ENCODE assay signal across 7 mouse cellular contexts in genomic region chr5:142813722-142814111, GRCm38 (mm10). TPM values are rescaled to one million over a fixed set of nuclear protein-coding genes. Genes with fewer than 3 reads are reported as not detected.
DNase-seq lines count a peak whose midpoint lies in the region; ATAC-seq and TF ChIP-seq lines count a peak whose summit lies in the region.

No protein-coding gene starts in this region.

- H3K9me3 ChIP-seq in neural tube, embryonic 11.5 days (ENCODE audit: control insufficient read depth, low read length), result no peaks in the 10 kb centered on the region

- H3K27ac ChIP-seq in neural tube, embryonic 11.5 days (ENCODE audit: low read depth, low read length), result peak overlapping the region; percentile 100
- H3K27ac ChIP-seq in cerebellum, adult 2 months (ENCODE audit: insufficient read depth, low read length), result peak overlapping the region; percentile 15; the same call in 1 of the 2 replicates

- DNase-seq in neural tube, embryonic 11.5 days (ENCODE audit: low spot score), result peak; percentile 80
- DNase-seq in neural tube, embryonic 10.5 days (ENCODE audit: extremely low spot score, low spot score), result no peak
- DNase-seq in cerebellum, adult 2 months, result peak in 1 of 2 experiments; percentile 37
- DNase-seq in forelimb bud, embryonic 11.5 days (ENCODE audit: low read depth, low spot score), result peak; percentile 59
- DNase-seq in kidney, postnatal 25 days, result peak; percentile 40 to 50
- no peak for DNase-seq in thymus, postnatal 10 days (ENCODE audit: low spot score in 2 of 2)

- under 1% methylated on average over 23 of the region's 23 CpGs for WGBS in neural tube, embryonic 11.5 days
- 4% methylated on average over 23 of the region's 23 CpGs for WGBS in cerebellum, adult 2 months

- H3K4me3 ChIP-seq in neural tube, embryonic 11.5 days (ENCODE audit: low read depth, low read length), result peak overlapping the region; percentile 98
- peak overlapping the region; percentile 45 for H3K4me3 ChIP-seq in cerebellum, adult 2 months (replicated peaks; ENCODE audit: insufficient read depth, low read depth, low read length)
- H3K4me3 ChIP-seq in myocyte, result peak overlapping the region; percentile 99

- no peak for ATAC-seq in neural tube, embryonic 11.5 days (ENCODE audit: insufficient read depth, low FRiP score, low TSS enrichment)

- H3K36me3 ChIP-seq in neural tube, embryonic 11.5 days (ENCODE audit: control insufficient read depth, insufficient read depth, low read length), result no peaks in the 10 kb centered on the region
- no peaks in the 10 kb centered on the region for H3K36me3 ChIP-seq in myocyte (ENCODE audit: control insufficient read depth, insufficient read depth)

- H3K4me1 ChIP-seq in neural tube, embryonic 11.5 days (ENCODE audit: control insufficient read depth, insufficient read depth, low read length), result peaks cover 27% of the 10 kb centered on the region
- peaks cover 12% of the 10 kb centered on the region for H3K4me1 ChIP-seq in cerebellum, adult 2 months (ENCODE audit: control insufficient read depth, insufficient read depth, low read length)

- H3K79me2 ChIP-seq in myocyte (ENCODE audit: control insufficient read depth, insufficient read depth), result peaks cover 82% of the 10 kb centered on the region

- no peak for TF ChIP-seq POLR2A in cerebellum, adult 2 months (IDR thresholded peaks at IDR 0.05; ENCODE audit: borderline replicate concordance, insufficient read depth, low read length)
- no peak for TF ChIP-seq POLR2A in myocyte (IDR thresholded peaks at IDR 0.05; ENCODE audit: insufficient read length, low read depth)

- peak overlapping the region; percentile 100 for H3K9ac ChIP-seq in neural tube, embryonic 11.5 days (ENCODE audit: low read length)

- TF ChIP-seq CTCF in cerebellum, adult 2 months (IDR thresholded peaks at IDR 0.05; ENCODE audit: borderline replicate concordance, insufficient read depth, low read depth, low read length), result no peak

- H3ac ChIP-seq in myocyte (ENCODE audit: control insufficient read depth, insufficient read length), result peak overlapping the region; percentile 92

- peak overlapping the region; percentile 96 for H3K4me2 ChIP-seq in neural tube, embryonic 11.5 days (ENCODE audit: low read depth)
- H3K4me2 ChIP-seq in myocyte (ENCODE audit: low read depth), result peak overlapping the region; percentile 83

- no peaks in the 10 kb centered on the region for H3K27me3 ChIP-seq in neural tube, embryonic 11.5 days (ENCODE audit: control insufficient read depth, insufficient read depth, low read length)
- H3K27me3 ChIP-seq in cerebellum, adult 2 months (ENCODE audit: control insufficient read depth, insufficient read depth, low read length), result no peaks in the 10 kb centered on the region
- no peaks in the 10 kb centered on the region for H3K27me3 ChIP-seq in myocyte (ENCODE audit: control insufficient read depth, insufficient read depth, insufficient read length)

TF ChIP-seq in myocyte, 11 proteins besides CTCF, POLR2A, EP300 and RAD21:
- TF ChIP-seq MYOD1 (IDR thresholded peaks at IDR 0.05; ENCODE audit: control insufficient read depth in 1 of 3, insufficient read length in 2 of 3, low read depth in 2 of 3) (no peak), POLR2AphosphoS2 (IDR thresholded peaks at IDR 0.05; ENCODE audit: insufficient read length, low read depth) (peak; percentile 27)

RNA-seq across cellular contexts. Expression of gene Tnrc18, which starts 3.7 kb away (rescaled TPM):
- 32.5 and 34.7 TPM in 2 replicates for polyA plus RNA-seq in neural tube, embryonic 11.5 days (2014; fragmentation: Nextera tagmentation; extraction: Ambion mirVana)
- polyA plus RNA-seq in cerebellum, adult 2 months (2012; rRNA removed), result 29.3 and 36.5 TPM in 2 replicates
- 26.2 TPM for polyA plus RNA-seq in myocyte (2012; fragmentation: generic; extraction: Trizol)

Comparison
In these comparisons a context has a peak if more than half of its experiments do, and no peak if none do; other contexts are left out.
1. DNase-seq: peak in neural tube, embryonic 11.5 days (single experiment), forelimb bud, embryonic 11.5 days (single experiment) and kidney, postnatal 25 days (2 of 2); none in neural tube, embryonic 10.5 days (single experiment) and thymus, postnatal 10 days (0 of 2).
2. H3K4me3 ChIP-seq: peak in every context shown above with its lines; median percentile 99 in myocyte; 98 in neural tube, embryonic 11.5 days; 45 in cerebellum, adult 2 months.